Mouse (Mus musculus) thymus, adult 2 months (tissue): ENCODE data around the gene Nupr1. TPM values are rescaled to one million over a fixed set of nuclear protein-coding genes. Genes with fewer than 3 reads are reported as not detected.

Experiments used
- DNase-seq: peaks from one replicate; pipeline ENCODE4 v3.0.0; 2021
- H3K27ac ChIP-seq: fragments of 200-500 bp; 2 replicates; pipeline ENCODE4 v1.5.1; 2012; ENCODE audit warnings: low read length, control low read depth; ENCODE audit not compliant: control insufficient read depth, insufficient read depth
- H3K27me3 ChIP-seq: fragments of 200-500 bp; 2 replicates; pipeline ENCODE4 v1.6.1; 2012; ENCODE audit warnings: mild to moderate bottlenecking, low read length, moderate library complexity, mixed read lengths; ENCODE audit not compliant: control insufficient read depth, insufficient read depth
- H3K36me3 ChIP-seq: fragments of 200-500 bp; 2 replicates; pipeline ENCODE4 v1.6.1; 2012; ENCODE audit warnings: mild to moderate bottlenecking, low read length, moderate library complexity; ENCODE audit not compliant: control insufficient read depth, insufficient read depth
- H3K4me1 ChIP-seq: fragments of 200-500 bp; replicated peaks from 2 replicates; pipeline ENCODE4 v1.6.1; 2012; ENCODE audit warnings: low read length; ENCODE audit not compliant: control insufficient read depth, insufficient read depth
- H3K4me3 ChIP-seq: fragments of 200-500 bp; 2 replicates; pipeline ENCODE4 v1.5.1; 2012; ENCODE audit warnings: mild to moderate bottlenecking, low read length, control low read depth, moderate library complexity; ENCODE audit not compliant: control insufficient read depth, insufficient read depth
- CTCF ChIP-seq: fragments of 200-500 bp; IDR thresholded peaks from 2 replicates; pipeline ENCODE4 v1.5.1; 2012; ENCODE audit warnings: mild to moderate bottlenecking, control low read depth, low read length, moderate library complexity, borderline replicate concordance; ENCODE audit not compliant: control insufficient read depth, poor library complexity, insufficient read depth; ENCODE audit errors: extremely low read depth
- POLR2A ChIP-seq: fragments of 200-500 bp; IDR thresholded peaks from 2 replicates; pipeline ENCODE4 v1.6.1; 2012; ENCODE audit warnings: mild to moderate bottlenecking, low read length, control low read depth, moderate library complexity; ENCODE audit not compliant: control insufficient read depth, poor library complexity, insufficient read depth; ENCODE audit errors: extremely low read depth
- WGBS: fragments of 180-500 bp; shearing (Covaris S2); methylation state at CpG from one replicate; pipeline ENCODE4 v1.1.7; 2018; 5-methylcytosine and 5-hydroxymethylcytosine counted together
- polyA plus RNA-seq: library from polyadenylated mRNA; depleted of rRNA; stranded (reverse); fragments of >200 nt; gene quantifications from 2 replicates; pipeline ENCODE4 v1.2.3, GENCODE M21; 2012

Nupr1 gene
- polyA plus RNA-seq, 1 experiment: 7.1 TPM

GRCm38 (mm10) chr7:126594862-126595561, 35.6 kb downstream of the Nupr1 start, which contains the start of gene Il27:
Gene Il27 (minus strand): TSS chr7:126594941.
- no peaks in the 10 kb centered on the region for H3K27me3 ChIP-seq
- H3K4me3 ChIP-seq: no peak within 1 kb of the TSS
- no peaks in the 10 kb centered on the region for H3K4me1 ChIP-seq
- H3K36me3 ChIP-seq: no peaks in the 10 kb centered on the region
- TF ChIP-seq POLR2A: no peak
- TF ChIP-seq CTCF: no peak
- no peak for DNase-seq
- WGBS: 74% methylated on average over 11 of the region's 11 CpGs
- no peak within 1 kb of the TSS for H3K27ac ChIP-seq

DNA sequence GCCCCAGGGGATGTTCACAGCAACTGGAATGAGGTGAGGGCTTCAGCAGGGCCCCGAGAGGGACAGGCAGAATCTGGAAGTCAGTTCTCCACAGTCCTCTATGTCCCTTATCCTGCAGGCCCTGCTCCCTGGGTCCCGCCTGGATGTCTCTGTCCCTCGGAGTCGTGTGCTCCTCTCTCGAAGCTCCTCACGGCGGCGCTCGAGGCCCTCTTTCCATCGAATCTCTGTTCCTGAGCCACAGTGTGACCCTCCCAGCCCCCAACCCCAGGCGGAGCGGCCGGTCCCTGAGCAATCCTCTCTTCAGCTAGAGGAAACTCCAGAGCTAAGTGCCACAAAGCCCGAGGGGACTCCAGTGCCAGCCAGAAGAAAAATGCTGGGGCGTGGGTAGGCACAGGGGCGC, 42.9 kb downstream of the Nupr1 start:
- WGBS: 91% methylated on average over 16 of the region's 16 CpGs
- no peaks in the 10 kb centered on the region for H3K27me3 ChIP-seq
- TF ChIP-seq CTCF (no peak), POLR2A (no peak)
- no peak for DNase-seq
- no peaks in the 10 kb centered on the region for H3K36me3 ChIP-seq
- H3K4me3 ChIP-seq: no peak overlapping the region
- peaks cover 21% of the 10 kb centered on the region for H3K4me1 ChIP-seq
- no peak overlapping the region for H3K27ac ChIP-seq

GRCm38 (mm10) chr7:126586839-126587238, 43.8 kb downstream of the Nupr1 start:
- Histone ChIP-seq H3K36me3 (no peaks in the 10 kb centered on the region), H3K27ac (no peak overlapping the region), H3K4me1 (peaks cover 24% of the 10 kb centered on the region), H3K27me3 (no peaks in the 10 kb centered on the region), H3K4me3 (no peak overlapping the region)
- 84% methylated on average over 8 of the region's 8 CpGs for WGBS
- TF ChIP-seq POLR2A (no peak), CTCF (no peak)
- DNase-seq: no peak

- peak within 1 kb of the TSS; percentile 9; the same call in 1 of the 2 replicates for H3K4me3 ChIP-seq
- H3K27me3 ChIP-seq: no peaks in the 10 kb centered on the region
- H3K4me1 ChIP-seq: peaks cover 24% of the 10 kb centered on the region
- WGBS: 65% methylated on average over 6 of the region's 6 CpGs
- no peak for DNase-seq
- H3K36me3 ChIP-seq: no peaks in the 10 kb centered on the region
- peak within 1 kb of the TSS; percentile 34; the same call in 1 of the 2 replicates for H3K27ac ChIP-seq
- TF ChIP-seq POLR2A: no peak
- TF ChIP-seq CTCF: no peak
Observed at GRCm38 (mm10) chr7:126585717-126586116, 44.9 kb downstream of the Nupr1 start, which contains the start of gene Cln3. Gene Cln3 (minus strand): TSS chr7:126585817.

GRCm38 (mm10) chr7:126584506-126584977, 46.1 kb downstream of the Nupr1 start, which contains the start of gene Apobr:
Gene Apobr (plus strand): TSS chr7:126584942.
- H3K36me3 ChIP-seq: no peaks in the 10 kb centered on the region
- WGBS: 11% methylated on average over 8 of the region's 8 CpGs
- TF ChIP-seq CTCF (no peak), POLR2A (no peak)
- H3K27me3 ChIP-seq: no peaks in the 10 kb centered on the region
- H3K4me1 ChIP-seq: peaks cover 24% of the 10 kb centered on the region
- H3K27ac ChIP-seq: peak within 1 kb of the TSS; percentile 34; the same call in 1 of the 2 replicates
- H3K4me3 ChIP-seq: peak within 1 kb of the TSS; percentile 9; the same call in 1 of the 2 replicates
- DNase-seq: peak; percentile 60

- TF ChIP-seq CTCF: no peak
- TF ChIP-seq POLR2A: no peak
- Histone ChIP-seq H3K4me3 (peak overlapping the region; percentile 81), H3K27me3 (no peaks in the 10 kb centered on the region), H3K4me1 (peaks cover 24% of the 10 kb centered on the region), H3K36me3 (no peaks in the 10 kb centered on the region), H3K27ac (0 out of 2 replicates have a peak overlapping the region, but pooled peaks have one; percentile 79)
- 12% methylated on average over 6 of the region's 6 CpGs for WGBS
- DNase-seq: no peak
Observed at GRCm38 (mm10) chr7:126583761-126584160, 46.9 kb downstream of the Nupr1 start.
